Mouse (Mus musculus): Measurements from ENCODE around the gene Plk5.

DNA sequence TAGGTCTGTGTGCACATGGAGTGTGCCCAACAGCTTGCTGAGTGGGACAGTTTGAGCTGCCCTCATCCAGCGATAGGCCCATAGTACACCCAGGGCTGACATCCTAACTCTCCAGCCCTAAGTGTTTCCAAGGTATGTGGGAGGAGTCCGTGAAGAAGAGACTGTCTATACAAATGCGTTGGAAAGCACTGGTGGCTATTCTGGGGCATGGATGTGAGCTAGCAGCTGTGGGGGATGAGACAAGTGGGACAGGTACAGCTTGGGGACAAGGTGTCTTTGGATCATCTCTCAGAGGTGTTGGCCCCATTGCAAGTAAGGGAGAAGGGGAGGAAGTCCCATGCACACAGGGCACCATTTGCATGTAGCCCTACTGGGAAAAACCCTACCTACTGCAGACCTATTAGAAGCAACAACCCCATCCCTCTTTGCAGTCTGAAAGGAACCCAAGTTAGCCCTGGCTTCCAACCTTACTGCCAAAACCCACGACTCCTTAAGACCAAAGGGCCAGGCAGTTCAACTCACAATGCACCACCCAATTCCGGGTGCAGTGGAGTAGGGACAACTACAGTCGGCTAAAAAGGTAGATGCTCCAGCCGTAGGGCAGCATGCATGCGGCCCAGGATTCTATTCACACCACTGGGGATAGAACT is 41.4 kb downstream of the Plk5 start:
- TF ChIP-seq POLR2A (IDR thresholded peaks at IDR 0.05; ENCODE audit: insufficient read length, low read depth) (no peak), TCF12 (IDR thresholded peaks at IDR 0.05; ENCODE audit: insufficient read depth, poor library complexity, severe bottlenecking) (no peak), E2F4 (IDR thresholded peaks at IDR 0.05; ENCODE audit: insufficient read depth) (no peak), MYOG (IDR thresholded peaks at IDR 0.05; ENCODE audit: control insufficient read depth in 1 of 3, insufficient read depth in 1 of 3, insufficient read length in 2 of 3, low read depth in 2 of 3) (no peak)

All from myocyte (in vitro differentiated cells).